Mouse (Mus musculus): ENCODE data around the gene Il12b.

- TF ChIP-seq EP300 (optimal IDR thresholded peaks at IDR 0.05), result no peak
- TF ChIP-seq CTCF (IDR thresholded peaks at IDR 0.05; ENCODE audit: low read depth), result no peak
Measured at GRCm38 (mm10) chr11:44398356-44398755, 1.5 kb upstream of the Il12b start.
